Mouse (Mus musculus) left cerebral cortex, postnatal 14 days (tissue): Measurements from ENCODE around the gene Rap1b. TPM values are rescaled to one million over a fixed set of nuclear protein-coding genes. Genes with fewer than 3 reads are reported as not detected.

ENCODE experiments used
- DNase-seq, 2 experiments: peaks; one replicate each; pipeline ENCODE4 v3.0.0; 2021 to 2022; ENCODE audit warnings: low spot score in 2 of 2, mixed read lengths in 1 of 2
- intact Hi-C: fragments of 180-260 bp; cut with DNase I; formaldehyde crosslinking; loops from one replicate; pipeline ENCODE4 v1.15.1; 2025
- total RNA-seq, 2 experiments: library from RNA; stranded (reverse); gene quantifications; 2 replicates each; pipeline ENCODE4 v1.2.3; 2021

The Rap1b gene
- total RNA-seq, 2 experiments from 2014 or later, result 76.6 to 76.7 TPM

GRCm38 (mm10) chr10:117795206-117795605 lies 50.6 kb downstream of the Rap1b start:
- no peak for DNase-seq
- intact Hi-C loops, result no loop called here

GRCm38 (mm10) chr10:117793436-117794030 lies 52.3 kb downstream of the Rap1b start:
- intact Hi-C loops, result loop anchor here (2.0 to 5.0 kb wide), 2 partner anchors 51 to 314 kb away; no protein-coding TSS in a partner anchor
- no peak for DNase-seq

- intact Hi-C loops, result loop anchor here (2.0 to 5.0 kb wide), 2 partner anchors 52 to 315 kb away; no protein-coding TSS in a partner anchor
- DNase-seq, result peak; percentile 100
These were observed 53.4 kb downstream of the Rap1b start, which contains the start of gene Nup107 for GRCm38 (mm10) chr10:117792141-117793091. Nup107 (minus strand) TSS chr10:117792705.

- no peak for DNase-seq
- intact Hi-C loops, result loop anchor here (5.0 kb wide), 1 partner anchor 316 kb away; no protein-coding TSS in a partner anchor
These were observed 54.7 kb downstream of the Rap1b start for GRCm38 (mm10) chr10:117791171-117791470.

GRCm38 (mm10) chr10:117790421-117791170 lies 55.2 kb downstream of the Rap1b start:
- intact Hi-C loops, result loop anchor here (5.0 kb wide), 1 partner anchor 317 kb away; no protein-coding TSS in a partner anchor
- DNase-seq, result no peak

- no peak for DNase-seq
- intact Hi-C loops, result loop anchor here (5.0 kb wide), 1 partner anchor 317 kb away; no protein-coding TSS in a partner anchor
These were observed 55.8 kb downstream of the Rap1b start for GRCm38 (mm10) chr10:117790011-117790410.

- intact Hi-C loops, result no loop called here
- no peak for DNase-seq
These were observed 61.2 kb downstream of the Rap1b start for GRCm38 (mm10) chr10:117784646-117785045.

GRCm38 (mm10) chr10:117783786-117784420 lies 61.9 kb downstream of the Rap1b start:
- intact Hi-C loops, result no loop called here
- no peak for DNase-seq

- DNase-seq, result no peak
- intact Hi-C loops, result no loop called here
These were observed 63.2 kb downstream of the Rap1b start for GRCm38 (mm10) chr10:117782491-117783260.

- no peak for DNase-seq
- intact Hi-C loops, result no loop called here
These were observed 63.8 kb downstream of the Rap1b start for GRCm38 (mm10) chr10:117782056-117782455.

GRCm38 (mm10) chr10:117781021-117781725 lies 64.7 kb downstream of the Rap1b start:
- no peak for DNase-seq
- intact Hi-C loops, result no loop called here

- intact Hi-C loops, result no loop called here
- DNase-seq, result no peak
These were observed 65.4 kb downstream of the Rap1b start for GRCm38 (mm10) chr10:117780306-117780911.

GRCm38 (mm10) chr10:117779581-117780305 lies 66.1 kb downstream of the Rap1b start:
- intact Hi-C loops, result no loop called here
- DNase-seq, result no peak

GRCm38 (mm10) chr10:117778951-117779350 lies 66.9 kb downstream of the Rap1b start:
- no peak for DNase-seq
- intact Hi-C loops, result no loop called here

GRCm38 (mm10) chr10:117778328-117778910 lies 67.4 kb downstream of the Rap1b start:
- no peak for DNase-seq
- intact Hi-C loops, result no loop called here

- intact Hi-C loops, result no loop called here
- DNase-seq, result no peak
These were observed 68.1 kb downstream of the Rap1b start for GRCm38 (mm10) chr10:117777501-117778327.
